Mouse (Mus musculus): ENCODE measurements around the gene Cyp4f40.
"Not testable (repeated sequence)": the region's sequence is repeated elsewhere in the genome, so short reads cannot be mapped to it uniquely, and the experiment has no call there.

The Cyp4f40 gene

DNA sequence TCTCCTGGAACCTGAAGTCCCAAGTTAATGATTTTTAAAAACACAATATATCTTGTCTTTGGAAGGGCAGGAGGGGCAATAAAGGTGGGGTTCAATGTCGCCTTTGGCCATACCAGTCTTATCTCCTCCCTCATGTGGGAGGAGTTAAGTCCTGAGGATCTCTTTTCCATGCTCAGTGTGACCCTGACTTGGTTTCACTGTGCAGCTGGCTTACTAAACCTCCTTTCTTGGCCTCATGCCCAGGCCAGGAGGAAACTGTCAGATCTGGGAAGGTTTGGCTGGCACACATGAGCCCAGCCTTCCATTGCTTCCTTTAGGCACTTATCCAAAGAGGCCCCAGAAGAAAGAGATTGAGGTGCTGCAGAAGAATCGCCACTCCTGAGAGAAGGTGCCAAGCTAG, at the start of gene Cyp4f40:
Gene Cyp4f40 (plus strand): TSS at position 189 of the 400 bp plus-strand sequence.
- no peak for ATAC-seq (ENCODE audit: low TSS enrichment)

DNA sequence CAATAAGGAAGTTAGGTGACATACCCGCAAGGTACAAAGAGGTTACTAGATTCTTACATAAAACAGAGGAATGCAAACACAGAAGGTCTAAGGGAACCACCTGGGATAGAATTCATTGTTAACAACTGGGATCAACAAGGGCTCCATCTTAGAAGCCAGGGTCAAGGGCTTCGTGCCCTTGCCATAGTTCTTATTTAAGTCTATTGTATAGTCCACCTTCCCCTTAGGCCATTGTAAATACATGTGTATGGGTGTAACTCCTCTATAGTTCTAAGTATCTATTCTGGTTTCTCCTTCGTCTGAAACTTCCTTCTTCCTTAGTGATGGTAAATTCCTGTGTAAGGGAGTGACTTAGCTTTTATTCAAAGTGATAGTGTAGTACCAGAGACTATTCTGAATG, 48.5 kb upstream of the Cyp4f40 start:
- ATAC-seq (ENCODE audit: low TSS enrichment) = not testable (repeated sequence)

GRCm38 (mm10) chr17:32610896-32611295, 47.8 kb upstream of the Cyp4f40 start:
- ATAC-seq (ENCODE audit: low TSS enrichment) = no peak

GRCm38 (mm10) chr17:32612417-32612816, 46.3 kb upstream of the Cyp4f40 start:
- ATAC-seq (ENCODE audit: low TSS enrichment) = no peak

- no peak for ATAC-seq (ENCODE audit: low TSS enrichment)
These were observed 41.4 kb upstream of the Cyp4f40 start for GRCm38 (mm10) chr17:32617252-32617651.

DNA sequence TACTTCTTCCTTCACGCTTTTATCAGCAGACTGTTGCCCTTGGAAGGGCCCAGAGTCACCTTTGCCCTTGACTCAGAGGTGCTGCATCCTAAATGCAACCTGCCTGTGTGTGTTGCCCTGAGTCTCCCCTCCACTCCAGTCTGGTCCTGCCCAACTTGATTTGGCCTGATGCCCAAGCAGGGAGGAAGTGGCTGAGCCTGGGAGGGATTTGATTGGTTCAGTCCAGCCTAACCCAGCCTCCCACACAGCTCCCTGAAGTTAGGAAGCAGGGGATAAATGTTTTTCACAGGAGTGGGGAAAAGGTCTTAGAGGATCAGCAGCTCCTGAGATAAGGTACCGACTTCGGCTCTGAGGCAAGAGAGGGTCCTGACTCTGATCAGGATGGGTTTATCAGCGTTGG, 37.7 kb upstream of the Cyp4f40 start, which contains the start of gene Cyp4f37:
Gene Cyp4f37 (plus strand): TSS at position 292 of the 400 bp plus-strand sequence.
- ATAC-seq (ENCODE audit: low TSS enrichment) = not testable (repeated sequence)

DNA sequence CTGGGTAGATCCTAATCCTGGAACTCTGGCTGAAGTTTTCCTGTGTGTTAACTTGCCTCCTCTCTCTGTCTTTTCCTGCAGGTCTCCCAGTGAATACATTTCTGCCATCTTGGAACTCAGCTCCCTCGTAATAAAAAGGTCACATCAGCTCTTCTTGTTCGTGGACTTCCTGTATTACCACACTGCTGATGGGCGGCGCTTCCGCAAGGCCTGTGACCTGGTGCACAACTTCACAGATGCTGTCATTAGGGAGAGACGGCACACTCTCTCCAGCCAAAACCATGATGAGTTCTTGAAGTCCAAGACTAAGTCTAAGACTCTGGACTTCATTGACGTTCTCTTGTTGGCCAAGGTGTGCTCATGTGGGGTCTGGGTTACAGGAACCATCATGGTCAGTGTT, 29.0 kb upstream of the Cyp4f40 start:
- ATAC-seq (ENCODE audit: low TSS enrichment) = not testable (repeated sequence)

DNA sequence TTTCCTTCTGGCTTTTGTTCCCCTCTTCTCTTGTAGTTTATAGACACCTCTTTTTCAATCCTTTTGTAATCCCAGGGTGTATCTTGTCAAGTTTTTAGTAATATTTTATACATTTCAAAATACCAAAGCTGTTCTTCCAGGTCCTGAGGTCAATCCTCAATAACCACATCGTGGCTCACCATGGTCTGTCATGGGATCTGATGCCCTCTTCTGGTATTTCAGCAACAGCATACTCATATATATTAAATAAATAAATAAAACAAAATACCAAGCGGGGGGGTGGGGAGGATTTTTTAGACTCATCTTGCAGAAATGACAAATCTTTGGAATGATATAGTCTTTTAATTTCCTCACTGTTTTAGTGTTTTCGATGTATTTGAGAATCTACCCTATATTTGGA, 26.8 kb upstream of the Cyp4f40 start:
- no peak for ATAC-seq (ENCODE audit: low TSS enrichment)

- ATAC-seq (ENCODE audit: low TSS enrichment) = not testable (repeated sequence)
These were observed 24.3 kb upstream of the Cyp4f40 start for GRCm38 (mm10) chr17:32634242-32634971.

- peak; percentile 86 for ATAC-seq (ENCODE audit: low TSS enrichment)
These were observed 23.8 kb upstream of the Cyp4f40 start for GRCm38 (mm10) chr17:32634972-32635314.

DNA sequence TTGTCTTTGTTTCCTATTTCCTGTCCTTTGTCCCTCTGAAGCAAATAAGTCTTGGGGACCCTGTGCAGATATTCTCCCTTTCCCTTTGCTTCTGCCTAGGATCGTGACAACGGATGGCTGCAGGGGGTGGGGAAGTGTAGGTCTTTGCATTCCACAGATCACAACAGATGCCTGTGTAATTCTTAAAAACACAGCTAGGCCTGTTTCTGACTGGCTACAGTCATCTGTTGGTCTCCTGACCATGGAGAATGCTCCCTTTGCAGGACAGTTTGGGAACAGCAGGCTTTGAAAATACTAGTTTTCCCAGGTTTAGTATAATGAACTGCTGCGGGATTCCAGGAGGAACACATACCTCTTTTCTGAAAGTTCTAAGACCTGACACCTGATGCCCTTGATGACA, 22.4 kb upstream of the Cyp4f40 start:
- ATAC-seq (ENCODE audit: low TSS enrichment) = no peak

DNA sequence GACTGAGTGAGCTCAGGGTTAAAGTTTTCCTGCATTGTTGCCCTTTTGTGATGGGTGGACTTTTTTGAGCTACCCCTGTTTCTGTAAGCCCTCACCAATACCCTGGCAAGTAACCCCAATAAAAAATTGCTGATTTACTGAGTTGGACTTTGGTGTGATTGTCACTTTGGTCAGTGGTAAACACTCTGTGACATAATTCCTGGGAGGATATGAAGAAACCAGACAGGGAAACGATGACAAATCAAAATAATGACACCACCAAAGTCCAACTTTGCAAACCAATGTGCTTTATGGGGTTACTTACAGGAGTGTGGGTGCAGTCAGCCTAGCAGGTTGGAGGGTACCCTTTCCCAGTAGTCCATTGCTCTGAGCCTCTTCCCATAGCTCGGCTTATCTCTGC, 21.5 kb upstream of the Cyp4f40 start:
- ATAC-seq (ENCODE audit: low TSS enrichment) = no peak

DNA sequence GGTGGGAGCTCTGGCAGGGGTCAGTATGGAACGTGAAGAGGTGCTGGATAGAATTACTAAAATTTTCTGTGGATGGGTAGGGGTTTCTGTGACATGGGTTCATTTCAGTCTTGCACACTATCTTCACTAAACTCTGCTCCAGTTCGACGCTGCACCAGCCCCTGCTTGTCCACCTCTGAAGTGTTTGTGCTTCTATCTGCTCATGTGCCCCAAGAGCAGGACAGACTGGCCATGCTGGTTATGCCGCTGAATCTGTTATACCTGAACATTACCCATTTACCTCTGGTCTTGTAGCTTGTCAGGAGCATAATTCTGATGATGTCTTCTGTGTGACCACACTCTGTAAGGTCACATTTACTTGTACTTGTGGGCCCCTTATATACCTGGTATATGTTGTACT, 12.1 kb upstream of the Cyp4f40 start:
- no peak for ATAC-seq (ENCODE audit: low TSS enrichment)

DNA sequence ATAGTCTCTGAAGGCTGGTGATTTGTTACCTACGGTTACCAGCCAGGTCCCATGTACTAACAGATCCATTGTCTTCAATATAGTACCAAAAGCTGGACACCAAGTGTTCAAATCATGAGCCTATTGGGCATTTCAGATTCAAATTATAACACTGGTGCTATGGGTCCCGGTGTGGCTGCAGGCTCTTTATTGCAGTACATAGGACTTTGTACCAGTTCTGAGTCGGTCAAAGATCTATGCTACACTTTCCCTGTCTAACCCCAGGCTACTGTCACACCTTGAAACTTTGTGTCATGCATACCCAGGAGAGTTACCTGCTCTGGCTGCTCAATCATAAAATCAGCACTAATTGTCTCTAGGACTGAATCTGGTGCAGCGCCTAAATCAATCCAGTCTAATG, 4.8 kb upstream of the Cyp4f40 start:
- no peak for ATAC-seq (ENCODE audit: low TSS enrichment)

DNA sequence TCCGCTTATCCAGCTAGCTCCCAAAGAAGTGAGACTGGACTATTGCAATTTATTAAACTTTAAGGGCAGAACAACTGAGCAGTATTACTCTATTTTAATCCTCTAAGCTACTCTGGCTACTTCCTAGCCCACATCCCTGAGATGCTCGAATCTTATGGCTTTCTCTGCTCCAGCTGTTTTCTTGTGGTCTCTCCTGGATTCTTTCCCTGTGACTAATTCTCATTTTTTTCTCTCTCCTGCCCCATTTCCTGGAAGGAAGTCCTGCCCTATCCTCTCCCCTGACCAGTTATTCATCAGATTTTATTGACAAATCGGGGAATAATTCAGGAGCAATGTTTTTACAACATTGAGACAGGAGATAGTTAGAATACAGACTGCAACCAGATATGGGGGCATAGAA, 1.7 kb upstream of the Cyp4f40 start:
- ATAC-seq (ENCODE audit: low TSS enrichment) = no peak

- ATAC-seq (ENCODE audit: low TSS enrichment) = no peak
These were observed 454 bp upstream of the Cyp4f40 start for GRCm38 (mm10) chr17:32658246-32658645.

DNA sequence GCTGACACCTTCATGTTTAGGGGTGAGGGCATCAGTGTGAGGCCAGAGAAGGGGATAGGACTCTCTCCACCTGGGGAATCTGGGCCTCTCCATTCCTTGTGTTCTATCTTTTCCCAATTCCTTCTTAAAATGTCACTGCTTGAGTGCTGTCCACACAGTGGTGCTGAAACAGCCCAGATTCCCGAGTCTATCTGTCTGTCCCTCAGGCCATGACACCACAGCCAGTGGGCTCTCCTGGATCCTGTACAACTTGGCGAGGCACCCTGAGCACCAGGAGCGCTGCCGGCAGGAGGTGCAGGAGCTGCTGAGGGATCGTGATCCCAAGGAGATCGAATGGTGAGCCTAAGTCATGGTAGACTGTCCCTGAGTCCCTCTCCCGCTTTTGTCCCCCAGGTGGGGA, 15.3 kb downstream of the Cyp4f40 start:
- no peak for ATAC-seq (ENCODE audit: low TSS enrichment)

- no peak for ATAC-seq (ENCODE audit: low TSS enrichment)
These were observed 17.4 kb downstream of the Cyp4f40 start for GRCm38 (mm10) chr17:32676040-32676635.

DNA sequence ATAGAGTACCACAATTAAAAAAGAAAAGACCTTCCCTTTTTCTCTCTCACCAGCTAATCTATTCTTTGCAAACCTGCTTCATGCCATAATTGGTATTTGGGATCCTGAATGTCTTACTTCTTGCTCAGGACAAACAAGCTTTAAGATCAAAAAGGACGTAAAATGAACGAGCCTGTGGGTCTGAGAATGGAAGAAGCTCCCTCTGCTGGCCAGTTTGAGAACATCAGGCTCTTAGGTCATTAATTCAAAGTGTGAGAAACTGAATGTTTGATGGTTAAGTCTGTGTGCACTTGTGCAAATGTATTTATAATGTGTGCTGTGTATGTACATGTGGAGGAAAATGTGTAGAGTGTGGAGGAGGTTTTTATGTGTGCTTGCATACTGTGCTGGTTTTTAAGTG, 21.7 kb downstream of the Cyp4f40 start:
- ATAC-seq (ENCODE audit: low TSS enrichment) = no peak

- no peak for ATAC-seq (ENCODE audit: low TSS enrichment)
These were observed 26.5 kb downstream of the Cyp4f40 start, which contains the start of gene Cyp4f15 for GRCm38 (mm10) chr17:32685048-32685750. TSS of gene Cyp4f15 (plus strand) at chr17:32685627.

- no peak for ATAC-seq (ENCODE audit: low TSS enrichment)
These were observed 28.0 kb downstream of the Cyp4f40 start for GRCm38 (mm10) chr17:32686722-32687121.

- no peak for ATAC-seq (ENCODE audit: low TSS enrichment)
These were observed 32.3 kb downstream of the Cyp4f40 start for GRCm38 (mm10) chr17:32690959-32691358.

DNA sequence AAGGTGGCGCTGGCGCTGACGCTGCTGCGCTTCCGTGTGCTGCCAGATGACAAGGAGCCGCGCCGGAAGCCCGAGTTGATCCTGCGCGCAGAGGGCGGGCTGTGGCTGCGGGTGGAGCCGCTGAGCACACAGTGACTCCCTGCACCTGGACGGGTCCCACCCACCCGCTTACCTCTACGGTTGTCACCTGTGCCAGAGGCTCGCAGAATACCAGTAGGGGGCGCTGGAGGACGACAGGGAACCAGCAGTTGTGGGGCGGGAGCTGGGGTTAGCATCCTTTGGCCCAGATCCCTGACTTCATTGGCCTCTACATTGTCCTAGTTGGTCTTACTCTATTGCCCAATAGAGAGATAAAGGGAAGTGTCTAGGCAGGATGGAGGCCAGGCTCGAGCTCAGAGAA, 44.1 kb downstream of the Cyp4f40 start:
- no peak for ATAC-seq (ENCODE audit: low TSS enrichment)

Measured in frontal cortex, adult (tissue).